Mouse (Mus musculus) ES-E14 (cell line): Measurements from ENCODE around the gene Ndufv3. TPM values are rescaled to one million over a fixed set of nuclear protein-coding genes. Genes with fewer than 3 reads are reported as not detected.
"Not testable (repeated sequence)": the region's sequence is repeated elsewhere in the genome, so short reads cannot be mapped to it uniquely, and the experiment has no call there.

Experiments used
- DNase-seq: peaks from one replicate; pipeline ENCODE4 v3.0.0-alpha.2; 2013; ENCODE audit warnings: low read depth, low spot score
- H3K27ac ChIP-seq: 2 replicates; pipeline ENCODE4 v1.5.1; 2012; ENCODE audit warnings: low read depth, mild to moderate bottlenecking, low read length, moderate library complexity, mixed read lengths; ENCODE audit not compliant: poor library complexity, insufficient read depth, severe bottlenecking
- H3K36me3 ChIP-seq: 2 replicates; pipeline ENCODE4 v1.6.1; 2012; ENCODE audit warnings: mild to moderate bottlenecking, low read length, moderate library complexity, mixed read lengths; ENCODE audit not compliant: control insufficient read depth, poor library complexity, insufficient read depth, severe bottlenecking
- H3K4me1 ChIP-seq, 2 experiments: fragments of 150-350 bp in 1 of 2; sonication (generic) in 1 of 2; 2 replicates each; pipeline ENCODE4 v1.6.1; 2012; ENCODE audit warnings: low read length in 2 of 2, mild to moderate bottlenecking in 1 of 2, mixed read lengths in 1 of 2; ENCODE audit not compliant: control insufficient read depth in 2 of 2, insufficient read depth in 2 of 2, poor library complexity in 1 of 2
- H3K4me3 ChIP-seq, 2 experiments: fragments of 150-350 bp in 1 of 2; sonication (generic) in 1 of 2; 2 replicates each; pipeline ENCODE4 v1.5.1; 2012; ENCODE audit warnings: low read length in 2 of 2, low read depth in 1 of 2, mild to moderate bottlenecking in 1 of 2, mixed read lengths in 1 of 2; ENCODE audit not compliant: insufficient read depth in 1 of 2, poor library complexity in 1 of 2, severe bottlenecking in 1 of 2
- H3K9ac ChIP-seq: 2 replicates; pipeline ENCODE4 v1.6.1; 2012; ENCODE audit warnings: low read depth, mild to moderate bottlenecking, low read length, mixed read lengths; ENCODE audit not compliant: poor library complexity, insufficient read depth, severe bottlenecking
- H3K9me3 ChIP-seq: fragments of 150-350 bp; sonication (generic); 2 replicates; pipeline ENCODE4 v1.6.1; 2012; ENCODE audit warnings: low read depth, mild to moderate bottlenecking, low read length; ENCODE audit not compliant: control insufficient read depth, insufficient read depth
- CHD2 ChIP-seq: IDR thresholded peaks from 2 replicates; pipeline ENCODE4 v1.6.1; 2014; ENCODE audit warnings: mild to moderate bottlenecking, low read depth, low read length, inconsistent platforms
- HCFC1 ChIP-seq: IDR thresholded peaks from 2 replicates; pipeline ENCODE4 v1.6.1; 2012; ENCODE audit warnings: low read length, inconsistent platforms, borderline replicate concordance; ENCODE audit not compliant: insufficient read depth
- MAFK ChIP-seq: IDR thresholded peaks from 2 replicates; pipeline ENCODE4 v1.6.1; 2014; ENCODE audit warnings: mild to moderate bottlenecking, low read depth, low read length, inconsistent platforms; ENCODE audit not compliant: insufficient read depth
- ZC3H11A ChIP-seq: IDR thresholded peaks from 2 replicates; pipeline ENCODE4 v1.6.1; 2012; ENCODE audit warnings: low read depth, mild to moderate bottlenecking, inconsistent platforms, low read length, borderline replicate concordance
- ZNF384 ChIP-seq: IDR thresholded peaks from 2 replicates; pipeline ENCODE4 v1.6.1; 2012; ENCODE audit warnings: low read depth, low read length, inconsistent platforms
- in situ Hi-C, 2 experiments: fragments of 600-800 bp; cut with MboI; formaldehyde crosslinking; loops; one replicate each; pipeline ENCODE4 v1.15.1; 2025; ENCODE audit warnings: low sequenced_read_pairs in 2 of 2, inconsistent platforms in 1 of 2; ENCODE audit not compliant: unreplicated experiment in 2 of 2
- total RNA-seq: library from RNA; depleted of rRNA; stranded (reverse); fragments of 300-350 nt; gene quantifications from 2 replicates; pipeline ENCODE4 v1.2.3, GENCODE M21; 2012

Gene Ndufv3
- total RNA-seq, 1 experiment: 206 TPM

DNA sequence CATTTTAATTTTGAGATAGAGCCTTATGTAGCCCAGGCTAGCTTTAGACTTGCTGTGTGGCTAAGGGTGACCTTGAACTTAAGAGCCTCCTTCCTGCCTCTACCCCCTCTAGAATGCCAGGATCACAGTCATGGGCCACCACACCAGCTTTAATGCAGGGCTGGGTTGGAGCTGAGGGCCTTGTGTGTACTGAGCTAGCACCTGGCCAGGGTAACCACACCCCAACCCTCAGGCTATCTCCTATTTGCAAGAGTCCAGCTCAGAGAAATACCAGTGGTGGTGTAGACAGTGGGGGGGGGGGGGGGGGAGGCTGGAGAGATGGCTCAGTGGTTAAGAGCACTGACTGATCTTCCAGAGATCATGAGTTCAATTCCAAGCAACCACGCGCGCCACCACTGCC lies 5.9 kb downstream of the Ndufv3 start:
- Histone ChIP-seq H3K9ac (no peak overlapping the region), H3K4me1 (peaks cover 7 to 21% of the 10 kb centered on the region in 2 experiments), H3K36me3 (peaks cover 30% of the 10 kb centered on the region), H3K4me3 (no peak overlapping the region), H3K27ac (no peak overlapping the region), H3K9me3 (no peaks in the 10 kb centered on the region)
- DNase-seq: no peak
- in situ Hi-C loops: no loop called here
- TF ChIP-seq ZNF384 (no peak), ZC3H11A (no peak), MAFK (no peak), HCFC1 (no peak), CHD2 (no peak)

DNA sequence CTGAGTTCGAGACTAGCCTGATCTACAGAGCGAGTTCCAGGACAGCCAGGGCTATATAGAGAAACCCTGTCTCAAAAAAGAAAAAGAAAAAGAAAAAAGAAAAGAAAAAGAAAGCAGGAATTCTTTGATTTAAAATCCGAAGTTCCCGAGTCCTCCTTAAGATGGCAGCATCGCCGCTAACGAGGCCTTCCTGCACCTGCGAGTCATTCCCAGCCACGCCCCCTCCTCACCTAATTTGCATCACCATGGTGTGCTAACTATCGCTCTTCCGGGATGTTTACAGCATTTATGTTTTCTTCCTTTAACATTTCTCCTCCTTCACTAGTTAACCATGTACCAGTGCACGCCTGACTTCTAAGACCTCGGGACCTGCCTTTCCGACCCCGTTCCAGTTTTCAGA lies 9.4 kb downstream of the Ndufv3 start:
- H3K4me1 ChIP-seq: peaks cover 3 to 29% of the 10 kb centered on the region in 2 experiments
- peak overlapping the region; percentile 64; the same call in 1 of the 2 replicates for H3K9ac ChIP-seq
- H3K9me3 ChIP-seq: no peaks in the 10 kb centered on the region
- H3K27ac ChIP-seq: peak overlapping the region; percentile 69
- H3K36me3 ChIP-seq: peaks cover 26% of the 10 kb centered on the region
- peak; percentile 81 for DNase-seq
- in situ Hi-C loops: no loop called here
- H3K4me3 ChIP-seq: peak overlapping the region; percentile 48 to 61
- no peak for TF ChIP-seq HCFC1
- TF ChIP-seq ZNF384: no peak
- no peak for TF ChIP-seq MAFK
- no peak for TF ChIP-seq ZC3H11A
- no peak for TF ChIP-seq CHD2

DNA sequence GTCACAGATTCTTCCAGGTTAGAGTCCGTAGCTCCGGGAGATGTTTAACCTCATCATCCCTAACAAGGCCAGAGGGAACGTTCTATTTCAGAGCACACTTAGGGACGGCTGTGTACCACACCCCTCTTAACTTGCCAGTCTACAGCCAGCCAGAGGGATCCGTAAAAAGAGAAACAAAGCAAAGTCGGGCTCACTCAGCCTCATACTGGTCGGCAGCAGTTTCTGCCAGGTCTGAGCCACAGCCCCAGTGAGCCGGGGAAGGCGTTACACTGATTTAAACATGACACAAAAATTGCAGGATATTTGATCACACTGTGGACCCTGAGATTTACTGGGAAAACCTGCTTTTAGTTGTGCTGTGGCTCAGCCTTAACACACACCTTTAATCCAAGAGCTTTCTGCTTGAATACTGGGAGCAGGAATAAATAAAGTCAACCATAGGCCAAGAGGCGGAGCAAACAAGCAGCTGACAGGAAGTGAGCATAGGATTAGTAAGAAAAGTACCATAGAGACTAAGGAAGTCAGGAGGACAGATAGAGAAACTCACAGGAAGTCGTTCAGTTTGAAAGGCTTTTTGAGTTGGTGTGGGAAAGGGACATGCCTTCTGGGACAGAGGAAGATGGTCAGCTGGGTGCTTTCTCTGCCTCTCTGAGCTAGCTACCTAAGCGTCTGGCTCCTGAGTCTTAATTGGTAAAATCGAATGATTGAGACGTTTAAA lies 11.7 kb downstream of the Ndufv3 start:
- no peak for DNase-seq
- Histone ChIP-seq H3K4me3 (peak overlapping the region; percentile 47 to 60), H3K36me3 (peaks cover 23% of the 10 kb centered on the region), H3K9ac (peak overlapping the region; percentile 78), H3K9me3 (no peaks in the 10 kb centered on the region), H3K27ac (peak overlapping the region; percentile 74), H3K4me1 (peaks cover 3 to 36% of the 10 kb centered on the region in 2 experiments)
- TF ChIP-seq MAFK (no peak), ZNF384 (no peak), ZC3H11A (no peak), HCFC1 (no peak), CHD2 (no peak)
- in situ Hi-C loops: no loop called here

DNA sequence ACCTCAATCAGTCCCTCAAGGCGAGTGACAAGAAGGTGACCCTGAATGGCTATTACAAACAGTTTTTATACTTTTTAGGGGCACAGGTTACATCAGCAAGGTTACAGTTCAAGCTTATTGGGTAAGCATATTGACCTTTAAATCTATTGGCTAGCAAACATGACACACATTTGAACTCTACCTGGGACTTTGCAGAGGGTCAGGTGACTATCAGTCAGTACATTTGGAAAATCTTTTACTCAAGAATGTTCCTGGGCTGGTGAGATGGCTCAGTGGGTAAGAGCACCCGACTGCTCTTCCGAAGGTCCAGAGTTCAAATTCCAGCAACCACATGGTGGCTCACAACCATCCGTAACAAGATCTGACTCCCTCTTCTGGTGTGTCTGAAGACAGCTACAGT lies 12.4 kb downstream of the Ndufv3 start:
- Histone ChIP-seq H3K27ac (peak overlapping the region; percentile 38; the same call in 1 of the 2 replicates), H3K36me3 (peaks cover 17% of the 10 kb centered on the region), H3K4me1 (peaks cover 3 to 33% of the 10 kb centered on the region in 2 experiments), H3K4me3 (peak overlapping the region; percentile 47 to 60; a peak in 3 of 4 replicates), H3K9ac (peak overlapping the region; percentile 78)
- in situ Hi-C loops, H3K9me3 ChIP-seq, DNase-seq: not testable (repeated sequence)

GRCm38 (mm10) chr17:31535358-31535757 lies 15.4 kb downstream of the Ndufv3 start:
- in situ Hi-C loops: no loop called here
- Histone ChIP-seq H3K27ac (no peak overlapping the region; the same call in none of the 2 replicates), H3K36me3 (peaks cover 6% of the 10 kb centered on the region; the same call in 1 of the 2 replicates), H3K9ac (peak overlapping the region; percentile 39; the same call in 1 of the 2 replicates), H3K9me3 (no peaks in the 10 kb centered on the region), H3K4me3 (no peak overlapping the region), H3K4me1 (peaks cover 0 to 21% of the 10 kb centered on the region in 2 experiments; a peak in 2 of 4 replicates)
- DNase-seq: no peak
- TF ChIP-seq CHD2: no peak
- TF ChIP-seq ZNF384: no peak
- no peak for TF ChIP-seq MAFK
